Mouse (Mus musculus): Measurements from ENCODE around the gene Ryr3.

DNA sequence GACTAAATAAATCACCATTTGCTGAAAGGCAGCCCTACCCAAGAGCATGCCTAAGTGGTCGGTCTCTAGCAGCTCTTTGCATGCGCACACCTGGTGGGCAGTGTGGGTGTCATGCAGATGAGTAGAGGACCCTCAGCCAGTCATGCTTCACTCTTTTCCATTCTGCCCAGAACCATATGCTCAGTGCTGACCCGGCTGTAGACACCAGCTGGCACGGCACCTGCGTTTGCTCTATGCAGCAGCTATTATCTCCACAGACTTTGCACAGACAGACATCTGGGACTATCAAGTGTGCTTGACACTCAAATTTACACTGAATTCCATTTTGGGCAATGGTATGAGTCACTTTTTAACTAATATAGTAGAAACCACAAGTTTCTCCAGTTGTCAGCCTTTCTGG is 186.2 kb downstream of the Ryr3 start:
- TF ChIP-seq CTCF (IDR thresholded peaks at IDR 0.05; ENCODE audit: low read depth) (no peak), EP300 (IDR thresholded peaks at IDR 0.05; ENCODE audit: low read depth) (no peak)
